Mouse (Mus musculus): Measurements from ENCODE around the gene 6820408C15Rik. TPM values are rescaled to one million over a fixed set of nuclear protein-coding genes. Genes with fewer than 3 reads are reported as not detected.
A peak's percentile ranks its signal among the peaks of the same experiment; 100 is the strongest.

6820408C15Rik gene
- polyA plus RNA-seq, 2 experiments, result 0.19 to 0.23 TPM

DNA sequence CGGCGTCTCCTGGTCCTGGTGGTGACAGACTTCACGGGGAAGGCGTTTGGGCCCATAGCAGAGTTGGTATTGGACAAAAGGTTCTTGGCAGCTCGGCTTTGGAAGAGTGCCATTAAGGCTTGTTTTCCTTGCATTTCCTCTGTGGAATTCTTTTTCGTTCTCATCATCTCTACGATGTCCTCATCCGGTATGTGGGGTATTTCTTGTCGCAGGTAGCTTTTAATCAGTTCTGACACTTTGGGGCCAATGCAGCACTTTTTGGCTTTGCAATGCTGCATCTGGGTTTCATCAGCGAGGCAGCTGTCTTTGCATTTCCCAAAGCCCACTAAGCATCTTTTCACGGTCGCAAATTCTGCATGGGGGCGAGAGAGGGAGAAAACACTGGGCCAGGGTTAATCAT is 43.9 kb downstream of the 6820408C15Rik start:
- H3K9ac ChIP-seq (replicated peaks), result no peak overlapping the region
- DNase-seq (ENCODE audit: low read depth in 3 of 3, low spot score in 3 of 3), result no peak
- H3K36me3 ChIP-seq (replicated peaks; ENCODE audit: control insufficient read depth, insufficient read depth, low read depth), result no peaks in the 10 kb centered on the region
- 53% methylated on average over 13 of the region's 13 CpGs for WGBS (ENCODE audit: insufficient replicate concordance)
- no peak overlapping the region for H3K4me2 ChIP-seq (ENCODE audit: low read depth)
- H3K27ac ChIP-seq, result no peak overlapping the region
- no peak for ATAC-seq (ENCODE audit: insufficient read depth)
- no peaks in the 10 kb centered on the region for H3K9me3 ChIP-seq (ENCODE audit: control insufficient read depth, low read length)
- H3K27me3 ChIP-seq (ENCODE audit: control insufficient read depth, insufficient read depth, low read length), result no peaks in the 10 kb centered on the region
- no peak overlapping the region for H3K4me3 ChIP-seq (ENCODE audit: insufficient read depth in 1 of 2, low read depth in 2 of 2, low read length in 2 of 2)
- no peak for TF ChIP-seq CTCF (IDR thresholded peaks at IDR 0.05; ENCODE audit: low read depth)
- no peak for TF ChIP-seq EP300 (IDR thresholded peaks at IDR 0.05; ENCODE audit: low read depth)
- H3K4me1 ChIP-seq (replicated peaks; ENCODE audit: control insufficient read depth in 2 of 2, insufficient read depth in 2 of 2, low read length in 1 of 2), result no peaks in the 10 kb centered on the region

DNA sequence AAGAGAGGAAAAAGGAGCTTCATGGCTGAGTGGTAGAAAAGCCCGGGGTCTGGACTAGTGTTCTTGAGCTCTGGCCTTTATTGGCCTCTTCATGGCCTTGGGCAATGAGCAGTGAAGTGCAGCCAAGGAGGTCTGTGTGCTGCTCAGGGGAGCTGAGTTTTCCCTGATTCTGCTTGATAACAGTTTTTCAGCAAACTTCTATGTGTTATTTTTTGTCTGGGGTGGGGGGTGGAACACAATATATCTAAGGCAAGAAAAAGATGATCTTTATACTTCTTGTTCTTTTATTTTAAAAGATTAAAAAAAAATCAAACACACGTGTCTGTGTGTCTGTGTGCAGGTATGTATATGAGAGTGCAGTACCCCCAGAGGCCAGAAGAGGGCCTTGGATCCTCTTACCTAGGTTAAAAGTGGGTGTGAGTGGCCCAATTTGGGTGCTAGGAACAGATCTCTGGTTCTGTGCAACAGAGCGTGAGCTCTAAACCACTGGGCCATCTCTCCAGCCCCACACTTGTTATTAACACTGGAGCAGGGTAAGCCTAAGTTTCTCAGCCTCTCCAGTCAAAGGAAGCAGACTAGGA is 49.3 kb downstream of the 6820408C15Rik start, which contains the start of gene Defb23:
TSS of gene Defb23 (minus strand) at position 51 of the 581 bp plus-strand sequence.
- H3K9me3 ChIP-seq (ENCODE audit: control insufficient read depth, low read length), result no peaks in the 10 kb centered on the region
- ATAC-seq (ENCODE audit: insufficient read depth) (no peak), DNase-seq (ENCODE audit: low read depth in 3 of 3, low spot score in 3 of 3) (no peak)
- no peaks in the 10 kb centered on the region for H3K27me3 ChIP-seq (ENCODE audit: control insufficient read depth, insufficient read depth, low read length)
- WGBS (ENCODE audit: insufficient replicate concordance), result 71% methylated on average over 3 of the region's 3 CpGs
- H3K4me2 ChIP-seq (ENCODE audit: low read depth), result no peak within 1 kb of the TSS
- H3K9ac ChIP-seq (replicated peaks), result no peak within 1 kb of the TSS
- no peaks in the 10 kb centered on the region for H3K36me3 ChIP-seq (replicated peaks; ENCODE audit: control insufficient read depth, insufficient read depth, low read depth)
- peak; percentile 5; the same call in 1 of the 2 replicates for TF ChIP-seq CTCF (IDR thresholded peaks at IDR 0.05; ENCODE audit: low read depth)
- no peak for TF ChIP-seq EP300 (IDR thresholded peaks at IDR 0.05; ENCODE audit: low read depth)
- no peaks in the 10 kb centered on the region for H3K4me1 ChIP-seq (replicated peaks; ENCODE audit: control insufficient read depth in 2 of 2, insufficient read depth in 2 of 2, low read length in 1 of 2)
- H3K27ac ChIP-seq, result no peak within 1 kb of the TSS
- no peak within 1 kb of the TSS for H3K4me3 ChIP-seq (ENCODE audit: insufficient read depth in 1 of 2, low read depth in 2 of 2, low read length in 2 of 2)

DNA sequence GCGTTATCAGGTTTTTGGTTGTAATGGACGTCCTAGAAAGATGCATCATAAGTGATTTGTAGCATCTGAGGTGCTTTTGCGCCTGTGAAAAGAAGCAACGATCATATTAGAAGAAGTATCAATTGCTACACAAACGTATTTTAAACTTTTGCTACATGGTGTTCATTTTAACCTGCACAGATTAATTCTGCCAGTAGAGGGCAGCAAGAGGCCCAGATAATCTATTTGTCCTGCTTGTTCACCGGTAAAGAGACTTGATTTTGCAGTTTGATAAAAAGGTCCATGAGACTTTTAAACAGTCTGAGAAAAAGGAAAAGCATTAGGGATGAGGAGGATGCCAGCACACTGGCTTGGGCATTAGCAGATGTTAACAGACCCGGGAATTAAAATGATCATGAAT is 55.6 kb downstream of the 6820408C15Rik start:
- DNase-seq (ENCODE audit: low read depth in 3 of 3, low spot score in 3 of 3) (peak in 1 of 3 experiments; percentile 14), ATAC-seq (ENCODE audit: insufficient read depth) (no peak)
- Histone ChIP-seq H3K27me3 (ENCODE audit: control insufficient read depth, insufficient read depth, low read length) (no peaks in the 10 kb centered on the region), H3K4me3 (ENCODE audit: insufficient read depth in 1 of 2, low read depth in 2 of 2, low read length in 2 of 2) (no peak overlapping the region), H3K27ac (no peak overlapping the region), H3K9ac (replicated peaks) (no peak overlapping the region), H3K9me3 (ENCODE audit: control insufficient read depth, low read length) (no peaks in the 10 kb centered on the region), H3K4me1 (replicated peaks; ENCODE audit: control insufficient read depth in 2 of 2, insufficient read depth in 2 of 2, low read length in 1 of 2) (no peaks in the 10 kb centered on the region), H3K4me2 (ENCODE audit: low read depth) (no peak overlapping the region), H3K36me3 (replicated peaks; ENCODE audit: control insufficient read depth, insufficient read depth, low read depth) (no peaks in the 10 kb centered on the region)
- 23% methylated on average over 7 of the region's 7 CpGs for WGBS (ENCODE audit: insufficient replicate concordance)
- TF ChIP-seq EP300 (IDR thresholded peaks at IDR 0.05; ENCODE audit: low read depth) (no peak), CTCF (IDR thresholded peaks at IDR 0.05; ENCODE audit: low read depth) (peak; percentile 63)

DNA sequence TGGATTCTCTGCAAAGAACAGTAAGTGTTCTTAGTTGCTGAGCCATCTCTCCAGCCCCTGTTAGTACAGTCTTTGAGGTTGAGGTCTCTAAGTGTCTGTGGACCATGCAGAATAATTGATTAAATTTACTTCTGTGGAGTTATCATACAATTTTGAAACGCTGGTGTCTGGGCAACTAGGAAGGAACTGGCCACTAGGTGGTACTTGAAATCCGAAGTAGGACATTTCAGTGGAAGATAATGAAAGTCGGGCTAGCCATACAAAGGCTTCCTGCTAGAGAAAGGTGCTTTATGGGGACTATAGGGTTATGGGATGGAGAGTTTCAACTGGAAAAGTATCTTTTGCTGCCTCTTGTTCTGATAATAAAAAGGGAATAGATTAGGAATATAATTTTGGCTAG is 57.0 kb downstream of the 6820408C15Rik start:
- H3K9me3 ChIP-seq (ENCODE audit: control insufficient read depth, low read length), result no peaks in the 10 kb centered on the region
- no peak for ATAC-seq (ENCODE audit: insufficient read depth)
- no peak overlapping the region for H3K9ac ChIP-seq (replicated peaks)
- H3K27me3 ChIP-seq (ENCODE audit: control insufficient read depth, insufficient read depth, low read length), result no peaks in the 10 kb centered on the region
- no peak for DNase-seq (ENCODE audit: low read depth in 3 of 3, low spot score in 3 of 3)
- no peak overlapping the region for H3K4me3 ChIP-seq (ENCODE audit: insufficient read depth in 1 of 2, low read depth in 2 of 2, low read length in 2 of 2)
- TF ChIP-seq CTCF (IDR thresholded peaks at IDR 0.05; ENCODE audit: low read depth), result no peak
- TF ChIP-seq EP300 (IDR thresholded peaks at IDR 0.05; ENCODE audit: low read depth), result no peak
- no peaks in the 10 kb centered on the region for H3K4me1 ChIP-seq (replicated peaks; ENCODE audit: control insufficient read depth in 2 of 2, insufficient read depth in 2 of 2, low read length in 1 of 2)
- 29% methylated on average over 3 of the region's 3 CpGs for WGBS (ENCODE audit: insufficient replicate concordance)
- H3K36me3 ChIP-seq (replicated peaks; ENCODE audit: control insufficient read depth, insufficient read depth, low read depth), result no peaks in the 10 kb centered on the region
- H3K27ac ChIP-seq, result no peak overlapping the region
- no peak overlapping the region for H3K4me2 ChIP-seq (ENCODE audit: low read depth)

DNA sequence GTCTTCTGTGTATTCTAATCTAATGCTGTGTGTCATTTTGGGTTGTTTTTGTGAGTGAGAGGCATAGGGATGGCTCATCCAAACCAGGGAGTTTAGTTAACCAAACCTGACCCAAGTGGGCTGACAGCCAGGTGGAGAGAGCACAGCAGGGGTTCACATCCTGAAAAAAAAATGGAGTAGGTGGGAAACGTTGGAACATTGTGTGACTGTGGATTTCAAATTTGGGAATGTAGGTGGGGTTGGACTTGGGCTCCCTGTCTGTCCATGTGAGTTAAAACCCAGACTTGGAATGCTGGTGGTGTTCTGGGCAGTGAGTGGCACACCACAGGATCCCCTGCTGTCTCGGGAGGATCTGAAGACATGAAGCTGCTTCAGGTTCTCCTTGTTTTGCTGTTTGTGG is 61.4 kb downstream of the 6820408C15Rik start, which contains the start of gene Defb20:
TSS of gene Defb20 (plus strand) at position 301 of the 400 bp plus-strand sequence.
- DNase-seq (ENCODE audit: low read depth in 3 of 3, low spot score in 3 of 3), result no peak
- Histone ChIP-seq H3K4me1 (replicated peaks; ENCODE audit: control insufficient read depth in 2 of 2, insufficient read depth in 2 of 2, low read length in 1 of 2) (no peaks in the 10 kb centered on the region), H3K9me3 (ENCODE audit: control insufficient read depth, low read length) (no peaks in the 10 kb centered on the region), H3K4me3 (ENCODE audit: insufficient read depth in 1 of 2, low read depth in 2 of 2, low read length in 2 of 2) (no peak within 1 kb of the TSS), H3K27me3 (ENCODE audit: control insufficient read depth, insufficient read depth, low read length) (no peaks in the 10 kb centered on the region), H3K27ac (no peak within 1 kb of the TSS), H3K4me2 (ENCODE audit: low read depth) (no peak within 1 kb of the TSS), H3K36me3 (replicated peaks; ENCODE audit: control insufficient read depth, insufficient read depth, low read depth) (no peaks in the 10 kb centered on the region), H3K9ac (replicated peaks) (no peak within 1 kb of the TSS)
- no peak for ATAC-seq (ENCODE audit: insufficient read depth)
- 41% methylated on average over 2 of the region's 2 CpGs for WGBS (ENCODE audit: insufficient replicate concordance)
- TF ChIP-seq EP300 (IDR thresholded peaks at IDR 0.05; ENCODE audit: low read depth), result no peak
- no peak for TF ChIP-seq CTCF (IDR thresholded peaks at IDR 0.05; ENCODE audit: low read depth)

Measured in liver, embryonic 14.5 days (tissue).